In genomic region chr2:12881009-12881408, GRCm38 (mm10) we compare ENCODE assay signal across 13 mouse cellular contexts. TPM values are rescaled to one million over a fixed set of nuclear protein-coding genes. Genes with fewer than 3 reads are reported as not detected.
"Had no signal": no experiment of that assay in that cellular context is flagged by ENCODE, and none has a peak within 500 bp of the region (broad histone marks: within the 10 kb centered on the region; RNA-seq: fewer than 3 reads in every experiment).

No protein-coding gene starts in this region.

- DNase-seq: retina, postnatal 1 day; right cerebral cortex, adult 18-20 months; right cerebral cortex, postnatal 14 days; right cerebral cortex, postnatal 25 days; right cerebral cortex, postnatal 4 days; spleen, adult 18-20 months; thymus, adult 18-20 months; thymus, adult 2 months; thymus, postnatal 14 days; thymus, postnatal 25 days; thymus, postnatal 36 days; thymus, postnatal 4 days had no signal

RNA-seq across cellular contexts. Expression of gene Pter, which starts 42.8 kb away (rescaled TPM):
- total RNA-seq: neutrophil, adult 5-6 weeks had no signal
